Mouse (Mus musculus) heart, postnatal 0 days (tissue): ENCODE results near the gene Arhgdig. TPM values are rescaled to one million over a fixed set of nuclear protein-coding genes. Genes with fewer than 3 reads are reported as not detected.

Source experiments
- ATAC-seq: fragments of 200-750 bp; cut with Nextera tagmentation; 2 replicates; pipeline ENCODE4 v1.8.0; 2017; ENCODE audit warnings: low read depth, moderate number of reproducible peaks, moderate library complexity; ENCODE audit not compliant: insufficient read depth
- DNase-seq: peaks from one replicate; pipeline ENCODE4 v3.0.0-alpha.2; 2016; ENCODE audit warnings: low spot score
- H3K27ac ChIP-seq: fragments of 300-500 bp; sonication (generic); 2 replicates; pipeline ENCODE4 v1.5.1; 2014; ENCODE audit warnings: low read depth, mild to moderate bottlenecking
- H3K27me3 ChIP-seq: fragments of 300-500 bp; sonication (generic); 2 replicates; pipeline ENCODE4 v1.6.1; 2014; ENCODE audit warnings: low read length, mixed read lengths; ENCODE audit not compliant: control insufficient read depth, insufficient read depth
- H3K36me3 ChIP-seq: fragments of 300-500 bp; sonication (generic); replicated peaks from 2 replicates; pipeline ENCODE4 v1.6.1; 2014; ENCODE audit warnings: low read length, mixed read lengths; ENCODE audit not compliant: control insufficient read depth, insufficient read depth
- H3K4me1 ChIP-seq: fragments of 300-500 bp; sonication (generic); 2 replicates; pipeline ENCODE4 v1.6.1; 2014; ENCODE audit warnings: antibody characterized with exemption; ENCODE audit not compliant: control insufficient read depth, insufficient read depth
- H3K4me2 ChIP-seq: fragments of 300-500 bp; sonication (generic); 2 replicates; pipeline ENCODE4 v1.6.1; 2014; ENCODE audit warnings: low read depth, mild to moderate bottlenecking, low read length, moderate library complexity
- H3K4me3 ChIP-seq: fragments of 300-500 bp; sonication (generic); 2 replicates; pipeline ENCODE4 v1.5.1; 2014; ENCODE audit warnings: low read depth, low read length
- H3K9ac ChIP-seq: fragments of 300-500 bp; sonication (generic); replicated peaks from 2 replicates; pipeline ENCODE4 v1.6.1; 2014; ENCODE audit warnings: low read depth, low read length, mixed read lengths
- H3K9me3 ChIP-seq: fragments of 300-500 bp; sonication (generic); replicated peaks from 2 replicates; pipeline ENCODE4 v1.6.1; 2016; ENCODE audit warnings: low read length; ENCODE audit not compliant: control insufficient read depth
- CTCF ChIP-seq: IDR thresholded peaks from 2 replicates; pipeline ENCODE4 v1.5.1; 2016; ENCODE audit warnings: antibody characterized with exemption, control low read depth, low read depth
- EP300 ChIP-seq: IDR thresholded peaks from 2 replicates; pipeline ENCODE4 v1.6.1; 2016; ENCODE audit warnings: antibody characterized with exemption, low read depth
- WGBS: fragments of 180-500 bp; shearing (Covaris S2); extraction: QIAGEN DNeasy Blood & Tissue Kit; methylation state at CpG from one replicate; pipeline ENCODE4 v1.1.7; 2014; 5-methylcytosine and 5-hydroxymethylcytosine counted together
- polyA plus RNA-seq: library from polyadenylated mRNA; unstranded; fragments of >200 nt; fragmentation: Nextera tagmentation; extraction: Ambion mirVana; gene quantifications from 2 replicates; pipeline ENCODE4 v1.2.1, GENCODE M21; 2015
- total RNA-seq: library from RNA; depleted of rRNA; stranded (reverse); fragments of >200 nt; gene quantifications from 2 replicates; pipeline ENCODE4 v1.2.3, GENCODE M21; 2014; ENCODE audit warnings: low replicate concordance; rRNA removed

The Arhgdig gene
- total RNA-seq (0.58 and 1.9 TPM in 2 replicates), polyA plus RNA-seq (1.4 TPM in 2 replicates)

DNA sequence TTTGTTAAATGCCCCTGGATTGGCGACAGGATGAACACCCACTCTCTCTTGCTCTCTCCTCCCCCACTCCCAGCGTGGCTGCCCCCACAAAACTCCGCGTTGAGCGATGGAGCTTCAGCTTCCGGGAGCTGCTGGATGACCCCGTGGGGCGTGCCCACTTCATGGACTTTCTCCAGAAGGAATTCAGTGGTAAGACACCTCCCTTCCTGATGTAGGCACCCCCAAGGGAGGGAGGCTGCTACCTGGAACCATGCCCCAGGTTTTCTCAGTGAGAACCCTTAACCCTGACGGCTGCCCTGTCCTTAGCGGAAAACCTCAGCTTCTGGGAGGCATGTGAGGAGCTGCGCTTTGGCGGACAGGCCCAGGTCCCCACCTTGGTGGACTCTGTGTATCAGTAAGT, at the start of gene Arhgdig:
Gene Arhgdig, minus strand, starts transcription at position 101 of the 400 bp plus-strand sequence.
- no peak for DNase-seq
- 80% methylated on average over 12 of the region's 12 CpGs for WGBS
- H3K4me1 ChIP-seq: peaks cover 10% of the 10 kb centered on the region
- no peak within 1 kb of the TSS for H3K27ac ChIP-seq
- no peak for ATAC-seq
- no peak within 1 kb of the TSS for H3K4me3 ChIP-seq
- H3K36me3 ChIP-seq: peaks cover 9% of the 10 kb centered on the region; the same call in 1 of the 2 replicates
- no peaks in the 10 kb centered on the region for H3K9me3 ChIP-seq
- H3K4me2 ChIP-seq: no peak within 1 kb of the TSS
- peaks cover 21% of the 10 kb centered on the region for H3K27me3 ChIP-seq
- TF ChIP-seq CTCF (no peak), EP300 (no peak)
- H3K9ac ChIP-seq: no peak within 1 kb of the TSS

DNA sequence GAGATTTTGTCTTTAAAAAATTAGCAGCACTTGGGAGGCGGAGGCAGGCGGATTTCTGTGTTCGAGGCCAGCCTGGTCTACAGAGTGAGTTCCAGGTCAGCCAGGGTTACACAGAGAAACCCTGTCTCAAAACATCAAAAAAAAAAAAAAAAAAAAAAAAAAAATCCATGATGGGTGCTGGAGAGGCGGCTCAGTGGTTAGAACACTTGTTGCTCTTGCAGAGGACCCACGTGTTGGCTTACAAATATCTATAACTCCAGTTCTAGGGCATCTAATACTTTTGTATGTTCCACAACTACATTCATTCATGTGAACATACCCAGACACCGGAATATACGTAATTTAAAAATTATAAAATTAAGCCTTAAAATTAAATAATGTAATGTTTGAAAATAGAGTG, 47.7 kb upstream of the Arhgdig start:
- DNase-seq: no peak
- Histone ChIP-seq H3K36me3 (peaks cover 41% of the 10 kb centered on the region), H3K9me3 (no peaks in the 10 kb centered on the region), H3K4me2 (no peak overlapping the region), H3K4me3 (no peak overlapping the region), H3K4me1 (peaks cover 12% of the 10 kb centered on the region), H3K27ac (no peak overlapping the region), H3K27me3 (no peaks in the 10 kb centered on the region), H3K9ac (no peak overlapping the region)
- WGBS: 91% methylated on average over 7 of the region's 7 CpGs
- no peak for TF ChIP-seq EP300
- TF ChIP-seq CTCF: no peak
- no peak for ATAC-seq

DNA sequence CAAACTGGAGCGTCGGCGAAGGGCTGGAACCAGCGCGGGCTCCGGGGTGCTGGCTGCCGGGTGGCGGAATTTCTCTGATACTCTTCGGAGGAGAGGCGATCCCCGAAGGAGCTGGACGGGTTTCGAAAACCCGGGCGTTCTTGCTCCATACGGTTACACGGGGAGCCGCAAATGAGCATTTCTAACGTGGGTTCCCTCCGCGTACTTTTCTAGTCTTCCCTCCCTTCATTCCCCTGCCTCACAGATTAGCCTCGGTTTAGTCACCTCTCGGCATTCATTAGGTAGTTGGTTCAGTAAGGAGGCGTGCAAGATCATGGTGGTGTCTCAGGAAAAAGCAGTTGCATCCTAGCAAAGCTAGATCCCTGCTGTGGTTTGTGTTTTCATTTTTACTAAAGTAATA, 45.8 kb upstream of the Arhgdig start:
- H3K27ac ChIP-seq: peak overlapping the region; percentile 99
- peak overlapping the region; percentile 98 for H3K9ac ChIP-seq
- peak overlapping the region; percentile 94 for H3K4me2 ChIP-seq
- H3K27me3 ChIP-seq: no peaks in the 10 kb centered on the region
- under 1% methylated on average over 24 of the region's 24 CpGs for WGBS
- no peak for ATAC-seq
- peaks cover 27% of the 10 kb centered on the region for H3K36me3 ChIP-seq
- no peak for DNase-seq
- H3K4me3 ChIP-seq: peak overlapping the region; percentile 96
- H3K9me3 ChIP-seq: no peaks in the 10 kb centered on the region
- peaks cover 12% of the 10 kb centered on the region for H3K4me1 ChIP-seq
- TF ChIP-seq EP300 (no peak), CTCF (no peak)

DNA sequence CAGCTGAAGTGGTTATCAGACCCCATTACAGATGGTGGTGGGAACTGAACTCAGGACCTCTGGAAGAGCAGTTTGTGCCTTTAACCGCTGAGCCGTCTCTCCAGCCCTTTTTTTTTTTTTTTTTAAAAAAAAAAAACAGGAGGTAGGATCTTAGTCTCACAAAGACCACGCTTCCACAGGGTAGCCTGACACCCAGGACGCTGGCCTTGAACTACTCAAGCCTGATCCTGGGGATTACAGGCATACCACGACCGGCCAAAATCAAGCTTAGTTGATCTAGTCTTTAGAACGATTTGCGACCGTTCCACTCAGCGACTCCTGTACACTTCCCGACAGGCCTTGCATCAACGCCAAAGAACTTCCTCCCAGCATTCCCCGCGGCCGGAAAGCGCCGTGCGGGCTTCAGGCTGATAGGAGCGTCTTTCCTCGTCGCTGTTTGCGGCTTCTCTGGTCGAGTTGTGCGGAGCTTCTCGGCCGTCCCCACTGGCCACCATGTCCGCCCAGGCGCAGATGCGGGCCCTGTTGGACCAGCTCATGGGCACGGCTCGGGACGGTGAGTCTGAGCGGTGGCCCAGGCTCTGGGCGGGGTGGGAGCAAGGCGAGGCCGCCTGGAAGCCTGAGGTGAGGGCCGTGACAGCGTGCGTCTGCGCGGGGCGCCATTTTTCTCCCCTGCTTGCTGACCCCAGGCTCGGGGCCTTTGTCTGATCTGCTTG, 45.1 kb upstream of the Arhgdig start, which contains the start of gene Luc7l:
Gene Luc7l, plus strand, starts transcription at position 358 of the 713 bp plus-strand sequence.
- Histone ChIP-seq H3K36me3 (peaks cover 20% of the 10 kb centered on the region), H3K4me2 (peak within 1 kb of the TSS; percentile 94), H3K27me3 (no peaks in the 10 kb centered on the region), H3K27ac (peak within 1 kb of the TSS; percentile 99), H3K9me3 (no peaks in the 10 kb centered on the region), H3K9ac (peak within 1 kb of the TSS; percentile 98), H3K4me1 (peaks cover 12% of the 10 kb centered on the region), H3K4me3 (peak within 1 kb of the TSS; percentile 96)
- ATAC-seq (peak; percentile 96), DNase-seq (peak; percentile 95)
- no peak for TF ChIP-seq CTCF
- peak; percentile 55; the same call in 1 of the 2 replicates for TF ChIP-seq EP300
- under 1% methylated on average over 43 of the region's 43 CpGs for WGBS

DNA sequence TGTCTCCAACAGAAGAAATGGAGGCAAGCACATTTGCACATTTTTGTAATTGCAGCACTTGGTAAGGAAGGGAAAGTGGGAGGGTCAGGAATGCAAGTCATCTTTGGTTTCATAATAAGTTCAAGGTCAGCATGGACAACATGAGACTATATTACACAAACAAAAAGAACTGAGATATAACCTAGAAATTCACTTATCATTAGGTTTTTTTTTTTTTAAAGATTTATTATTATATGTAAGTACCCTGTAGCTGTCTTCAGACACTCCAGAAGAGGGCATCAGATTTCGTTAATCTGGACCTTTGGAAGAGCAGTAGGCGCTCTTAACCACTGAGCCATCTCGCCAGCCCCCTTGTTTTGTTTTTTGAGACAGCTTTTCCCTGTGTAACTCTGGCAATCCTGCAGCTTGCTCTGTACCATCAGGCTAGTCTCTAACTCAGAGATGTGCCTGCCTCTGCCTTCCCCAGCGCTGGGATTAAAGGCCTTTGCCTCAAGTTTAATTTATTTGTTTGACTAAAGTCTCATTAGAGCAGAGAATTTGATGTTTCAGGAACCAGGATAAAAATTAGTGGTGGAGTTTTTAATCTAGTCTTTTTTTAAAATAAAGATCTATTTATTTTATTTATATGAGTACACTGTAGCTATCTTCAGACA, 44.4 kb upstream of the Arhgdig start:
- Histone ChIP-seq H3K27ac (peak overlapping the region; percentile 99), H3K4me2 (peak overlapping the region; percentile 94), H3K27me3 (no peaks in the 10 kb centered on the region), H3K9me3 (no peaks in the 10 kb centered on the region), H3K4me3 (peak overlapping the region; percentile 96), H3K4me1 (peaks cover 12% of the 10 kb centered on the region), H3K36me3 (peaks cover 13% of the 10 kb centered on the region), H3K9ac (peak overlapping the region; percentile 98; the same call in 1 of the 2 replicates)
- DNase-seq (no peak), ATAC-seq (no peak)
- TF ChIP-seq EP300 (no peak), CTCF (no peak)
- WGBS: 58% methylated on average over 4 of the region's 4 CpGs
